In genomic region chr17:34807176-34807575, GRCm38 (mm10) we compare ENCODE assay signal across 21 mouse cellular contexts. TPM values are rescaled to one million over a fixed set of nuclear protein-coding genes. Genes with fewer than 3 reads are reported as not detected.
"Had no signal": no experiment of that assay in that cellular context is flagged by ENCODE, and none has a peak within 500 bp of the region (broad histone marks: within the 10 kb centered on the region; RNA-seq: fewer than 3 reads in every experiment).

No protein-coding gene starts in this region.

- DNase-seq: retina, postnatal 1 day; right cerebral cortex, adult 18-20 months; right cerebral cortex, postnatal 14 days; right cerebral cortex, postnatal 25 days; right cerebral cortex, postnatal 4 days; spleen, adult 18-20 months; thymus, adult 18-20 months; thymus, adult 2 months; thymus, postnatal 14 days; thymus, postnatal 25 days; thymus, postnatal 36 days; thymus, postnatal 4 days had no signal

- H3K36me3 ChIP-seq: neural tube, embryonic 13.5 days; neural tube, embryonic 15.5 days; stomach, embryonic 15.5 days had no signal

- H3K27me3 ChIP-seq: neural tube, embryonic 13.5 days; neural tube, embryonic 15.5 days; stomach, embryonic 15.5 days had no signal

- H3K27ac ChIP-seq: neural tube, embryonic 13.5 days; neural tube, embryonic 15.5 days; stomach, embryonic 15.5 days; stomach, postnatal 0 days had no signal

- H3K4me3 ChIP-seq: neural tube, embryonic 13.5 days; neural tube, embryonic 15.5 days; stomach, embryonic 15.5 days had no signal

- H3K4me1 ChIP-seq: neural tube, embryonic 13.5 days; neural tube, embryonic 15.5 days; stomach, embryonic 15.5 days had no signal

- H3K9me3 ChIP-seq: stomach, embryonic 15.5 days had no signal

RNA-seq across cellular contexts. Expression of gene Cyp21a1, which starts 2.8 kb away (rescaled TPM):
- total RNA-seq: neutrophil, adult 5-6 weeks had no signal
- polyA plus RNA-seq: neural tube, embryonic 13.5 days; neural tube, embryonic 14.5 days; neural tube, embryonic 15.5 days; stomach, embryonic 14.5 days; stomach, postnatal 0 days; thymus, postnatal 0 days; urinary bladder, adult 2 months had no signal
